Mouse (Mus musculus): ENCODE measurements around the gene Lnx2. TPM values are rescaled to one million over a fixed set of nuclear protein-coding genes. Genes with fewer than 3 reads are reported as not detected.

Gene Lnx2
- polyA plus RNA-seq, 1 experiment from 2014 or later: 9.3 TPM

GRCm38 (mm10) chr5:147055572-147056245, 20.7 kb downstream of the Lnx2 start:
- no peaks in the 10 kb centered on the region for H3K27me3 ChIP-seq (ENCODE audit: control insufficient read depth, insufficient read depth, low read length)
- H3K9ac ChIP-seq (ENCODE audit: low read length): no peak overlapping the region
- H3K4me3 ChIP-seq (ENCODE audit: low read depth, low read length): no peak overlapping the region
- H3K27ac ChIP-seq (replicated peaks): 0 out of 2 replicates have a peak overlapping the region, but pooled peaks have one; percentile 30
- no peaks in the 10 kb centered on the region for H3K9me3 ChIP-seq (ENCODE audit: control insufficient read depth, low read length)
- TF ChIP-seq CTCF (IDR thresholded peaks at IDR 0.05; ENCODE audit: low read depth) (no peak), EP300 (optimal IDR thresholded peaks at IDR 0.05) (no peak)
- H3K36me3 ChIP-seq (ENCODE audit: control insufficient read depth, insufficient read depth, low read length): no peaks in the 10 kb centered on the region
- peaks cover 10% of the 10 kb centered on the region for H3K4me1 ChIP-seq (replicated peaks; ENCODE audit: control insufficient read depth, insufficient read depth)
- 62% methylated on average over 6 of the region's 6 CpGs for WGBS
- no peak overlapping the region for H3K4me2 ChIP-seq (replicated peaks; ENCODE audit: low read depth)
- no peak for DNase-seq (ENCODE audit: low spot score)
- ATAC-seq (ENCODE audit: low FRiP score, low TSS enrichment): no peak

- Histone ChIP-seq H3K9me3 (ENCODE audit: control insufficient read depth, low read length) (no peaks in the 10 kb centered on the region), H3K4me1 (replicated peaks; ENCODE audit: control insufficient read depth, insufficient read depth) (peaks cover 10% of the 10 kb centered on the region), H3K36me3 (ENCODE audit: control insufficient read depth, insufficient read depth, low read length) (no peaks in the 10 kb centered on the region), H3K27me3 (ENCODE audit: control insufficient read depth, insufficient read depth, low read length) (no peaks in the 10 kb centered on the region), H3K4me2 (replicated peaks; ENCODE audit: low read depth) (no peak overlapping the region), H3K9ac (ENCODE audit: low read length) (no peak overlapping the region), H3K27ac (replicated peaks) (no peak overlapping the region), H3K4me3 (ENCODE audit: low read depth, low read length) (no peak overlapping the region)
- TF ChIP-seq CTCF (IDR thresholded peaks at IDR 0.05; ENCODE audit: low read depth) (no peak), EP300 (optimal IDR thresholded peaks at IDR 0.05) (no peak)
- 52% methylated on average over 2 of the region's 2 CpGs for WGBS
- peak; percentile 70 for ATAC-seq (ENCODE audit: low FRiP score, low TSS enrichment)
- peak; percentile 14 for DNase-seq (ENCODE audit: low spot score)
Measured at GRCm38 (mm10) chr5:147054747-147055270, 21.6 kb downstream of the Lnx2 start.

- Histone ChIP-seq H3K27me3 (ENCODE audit: control insufficient read depth, insufficient read depth, low read length) (no peaks in the 10 kb centered on the region), H3K36me3 (ENCODE audit: control insufficient read depth, insufficient read depth, low read length) (no peaks in the 10 kb centered on the region), H3K4me2 (replicated peaks; ENCODE audit: low read depth) (no peak overlapping the region), H3K4me1 (replicated peaks; ENCODE audit: control insufficient read depth, insufficient read depth) (peaks cover 10% of the 10 kb centered on the region), H3K27ac (replicated peaks) (no peak overlapping the region), H3K4me3 (ENCODE audit: low read depth, low read length) (no peak overlapping the region), H3K9ac (ENCODE audit: low read length) (no peak overlapping the region), H3K9me3 (ENCODE audit: control insufficient read depth, low read length) (no peaks in the 10 kb centered on the region)
- no peak for DNase-seq (ENCODE audit: low spot score)
- 79% methylated on average over 6 of the region's 6 CpGs for WGBS
- TF ChIP-seq EP300 (optimal IDR thresholded peaks at IDR 0.05): no peak
- ATAC-seq (ENCODE audit: low FRiP score, low TSS enrichment): no peak
Measured at GRCm38 (mm10) chr5:147054328-147054727, 22.1 kb downstream of the Lnx2 start.

GRCm38 (mm10) chr5:147053481-147053880, 22.9 kb downstream of the Lnx2 start:
- Histone ChIP-seq H3K27ac (replicated peaks) (no peak overlapping the region), H3K9me3 (ENCODE audit: control insufficient read depth, low read length) (no peaks in the 10 kb centered on the region), H3K4me1 (replicated peaks; ENCODE audit: control insufficient read depth, insufficient read depth) (peaks cover 10% of the 10 kb centered on the region), H3K4me2 (replicated peaks; ENCODE audit: low read depth) (no peak overlapping the region), H3K27me3 (ENCODE audit: control insufficient read depth, insufficient read depth, low read length) (no peaks in the 10 kb centered on the region), H3K36me3 (ENCODE audit: control insufficient read depth, insufficient read depth, low read length) (no peaks in the 10 kb centered on the region), H3K9ac (ENCODE audit: low read length) (no peak overlapping the region), H3K4me3 (ENCODE audit: low read depth, low read length) (no peak overlapping the region)
- WGBS: 60% methylated on average over 3 of the region's 3 CpGs
- no peak for DNase-seq (ENCODE audit: low spot score)
- TF ChIP-seq EP300 (optimal IDR thresholded peaks at IDR 0.05) (no peak), CTCF (IDR thresholded peaks at IDR 0.05; ENCODE audit: low read depth) (no peak)
- ATAC-seq (ENCODE audit: low FRiP score, low TSS enrichment): no peak

DNA sequence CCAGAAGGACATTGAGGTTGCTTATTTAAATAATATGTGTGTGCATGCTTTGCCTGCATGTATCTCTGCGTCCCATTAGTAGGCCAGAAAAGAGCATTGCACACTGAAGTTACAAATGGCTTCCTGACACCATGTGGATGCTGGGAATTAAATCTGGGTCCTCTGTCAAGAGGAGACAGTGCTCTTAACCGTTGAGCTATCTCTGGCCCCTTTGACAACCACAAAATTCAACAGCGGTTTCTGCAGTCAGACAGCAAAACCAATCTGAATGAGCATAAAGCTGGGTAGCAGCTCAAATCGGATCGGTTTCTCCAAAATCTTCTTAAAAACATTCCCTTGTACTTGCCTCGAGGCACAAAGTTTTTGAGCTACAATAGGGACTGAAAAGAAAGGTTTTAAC, 23.3 kb downstream of the Lnx2 start:
- Histone ChIP-seq H3K4me1 (replicated peaks; ENCODE audit: control insufficient read depth, insufficient read depth) (peaks cover 10% of the 10 kb centered on the region), H3K27ac (replicated peaks) (no peak overlapping the region), H3K4me2 (replicated peaks; ENCODE audit: low read depth) (no peak overlapping the region), H3K27me3 (ENCODE audit: control insufficient read depth, insufficient read depth, low read length) (no peaks in the 10 kb centered on the region), H3K9me3 (ENCODE audit: control insufficient read depth, low read length) (no peaks in the 10 kb centered on the region), H3K4me3 (ENCODE audit: low read depth, low read length) (no peak overlapping the region), H3K36me3 (ENCODE audit: control insufficient read depth, insufficient read depth, low read length) (no peaks in the 10 kb centered on the region), H3K9ac (ENCODE audit: low read length) (no peak overlapping the region)
- no peak for ATAC-seq (ENCODE audit: low FRiP score, low TSS enrichment)
- WGBS: 73% methylated on average over 6 of the region's 6 CpGs
- no peak for DNase-seq (ENCODE audit: low spot score)
- TF ChIP-seq CTCF (IDR thresholded peaks at IDR 0.05; ENCODE audit: low read depth) (no peak), EP300 (optimal IDR thresholded peaks at IDR 0.05) (no peak)

GRCm38 (mm10) chr5:147052309-147052558, 24.2 kb downstream of the Lnx2 start:
- ATAC-seq (ENCODE audit: low FRiP score, low TSS enrichment) (no peak), DNase-seq (ENCODE audit: low spot score) (no peak)
- no peak overlapping the region for H3K27ac ChIP-seq (replicated peaks)
- H3K36me3 ChIP-seq (ENCODE audit: control insufficient read depth, insufficient read depth, low read length): no peaks in the 10 kb centered on the region
- H3K9ac ChIP-seq (ENCODE audit: low read length): no peak overlapping the region
- H3K4me2 ChIP-seq (replicated peaks; ENCODE audit: low read depth): no peak overlapping the region
- H3K4me1 ChIP-seq (replicated peaks; ENCODE audit: control insufficient read depth, insufficient read depth): peaks cover 10% of the 10 kb centered on the region
- no peak overlapping the region for H3K4me3 ChIP-seq (ENCODE audit: low read depth, low read length)
- no peak for TF ChIP-seq CTCF (IDR thresholded peaks at IDR 0.05; ENCODE audit: low read depth)
- no peak for TF ChIP-seq EP300 (optimal IDR thresholded peaks at IDR 0.05)
- 72% methylated on average over 4 of the region's 4 CpGs for WGBS
- H3K9me3 ChIP-seq (ENCODE audit: control insufficient read depth, low read length): no peaks in the 10 kb centered on the region
- H3K27me3 ChIP-seq (ENCODE audit: control insufficient read depth, insufficient read depth, low read length): no peaks in the 10 kb centered on the region
